Mouse (Mus musculus) layer of hippocampus, adult 18-20 months (tissue): ENCODE measurements at regions not wholly inside any gene's neighbourhood (a gene's known extent, or its start where the extent isn't known, plus 50 kb on each side); places are given as distances from the start of the nearest gene placed in this dataset.

Source experiments
- DNase-seq, 2 experiments: peaks; one replicate each; pipeline ENCODE4 v3.0.0; 2022; ENCODE audit warnings: low spot score in 2 of 2

- no peak for DNase-seq
Observed at GRCm38 (mm10) chr2:61100854-61101253, 137.9 kb upstream of the Rbms1 start.

- peak in 1 of 2 experiments; percentile 7 for DNase-seq
Observed at GRCm38 (mm10) chr2:61088501-61088900, 125.5 kb upstream of the Rbms1 start.

- DNase-seq, result no peak
Observed at GRCm38 (mm10) chr2:61084835-61085234, 121.8 kb upstream of the Rbms1 start.

GRCm38 (mm10) chr2:61083100-61083499, 120.1 kb upstream of the Rbms1 start:
- no peak for DNase-seq

- DNase-seq, result no peak
Observed at GRCm38 (mm10) chr2:61082640-61083039, 119.6 kb upstream of the Rbms1 start.

GRCm38 (mm10) chr2:61080006-61080405, 117.0 kb upstream of the Rbms1 start:
- no peak for DNase-seq

- no peak for DNase-seq
Observed at GRCm38 (mm10) chr2:61071025-61071424, 108.0 kb upstream of the Rbms1 start.

- DNase-seq, result no peak
Observed at GRCm38 (mm10) chr2:61067877-61068276, 104.9 kb upstream of the Rbms1 start.

GRCm38 (mm10) chr2:61062125-61062524, 99.1 kb upstream of the Rbms1 start:
- no peak for DNase-seq

GRCm38 (mm10) chr2:61060906-61061305, 97.9 kb upstream of the Rbms1 start:
- no peak for DNase-seq

GRCm38 (mm10) chr2:61058545-61059235, 95.7 kb upstream of the Rbms1 start:
- DNase-seq, result no peak

- DNase-seq, result no peak
Observed at GRCm38 (mm10) chr2:61052296-61052695, 89.3 kb upstream of the Rbms1 start.

- no peak for DNase-seq
Observed at GRCm38 (mm10) chr2:61051808-61052207, 88.8 kb upstream of the Rbms1 start.

- no peak for DNase-seq
Observed at GRCm38 (mm10) chr2:61046111-61046767, 83.2 kb upstream of the Rbms1 start.

- no peak for DNase-seq
Observed at GRCm38 (mm10) chr2:61045467-61045866, 82.5 kb upstream of the Rbms1 start.

- no peak for DNase-seq
Observed at GRCm38 (mm10) chr2:61032920-61033319, 69.9 kb upstream of the Rbms1 start.

GRCm38 (mm10) chr2:61029706-61030105, 66.7 kb upstream of the Rbms1 start:
- no peak for DNase-seq

- no peak for DNase-seq
Observed at GRCm38 (mm10) chr2:61028578-61028977, 65.6 kb upstream of the Rbms1 start.

GRCm38 (mm10) chr2:61027686-61028085, 64.7 kb upstream of the Rbms1 start:
- DNase-seq, result no peak

GRCm38 (mm10) chr2:61022411-61022810, 59.4 kb upstream of the Rbms1 start:
- DNase-seq, result peak; percentile 1 to 33

- no peak for DNase-seq
Observed at GRCm38 (mm10) chr2:61020791-61021190, 57.8 kb upstream of the Rbms1 start.

- no peak for DNase-seq
Observed at GRCm38 (mm10) chr2:61013006-61013405, 50.0 kb upstream of the Rbms1 start.
